Mouse (Mus musculus) liver, postnatal 0 days (tissue): Measurements from ENCODE around the gene Sfxn2. TPM values are rescaled to one million over a fixed set of nuclear protein-coding genes. Genes with fewer than 3 reads are reported as not detected.
A peak's percentile ranks its signal among the peaks of the same experiment; 100 is the strongest.

Source experiments
- ATAC-seq: fragments of 200-750 bp; cut with Nextera tagmentation; 2 replicates; pipeline ENCODE4 v1.8.0; 2017; ENCODE audit warnings: mild to moderate bottlenecking, moderate library complexity
- DNase-seq: peaks from one replicate; pipeline ENCODE4 v3.0.0-alpha.2; 2016
- H3K27ac ChIP-seq: fragments of 300-500 bp; sonication (generic); 2 replicates; pipeline ENCODE4 v1.5.1; 2014; ENCODE audit warnings: antibody characterized with exemption, moderate library complexity, mild to moderate bottlenecking, low read depth
- H3K27me3 ChIP-seq: fragments of 300-500 bp; sonication (generic); 2 replicates; pipeline ENCODE4 v1.6.1; 2014; ENCODE audit warnings: low read length, control low read depth, mixed read lengths; ENCODE audit not compliant: insufficient read depth
- H3K36me3 ChIP-seq: fragments of 300-500 bp; sonication (generic); replicated peaks from 2 replicates; pipeline ENCODE4 v1.6.1; 2014; ENCODE audit warnings: mild to moderate bottlenecking, control low read depth, low read length, moderate library complexity, mixed read lengths; ENCODE audit not compliant: insufficient read depth
- H3K4me1 ChIP-seq: fragments of 300-500 bp; sonication (generic); 2 replicates; pipeline ENCODE4 v1.6.1; 2014; ENCODE audit warnings: antibody characterized with exemption, mild to moderate bottlenecking, control low read depth; ENCODE audit not compliant: insufficient read depth
- H3K4me2 ChIP-seq: fragments of 300-500 bp; sonication (generic); 2 replicates; pipeline ENCODE4 v1.6.1; 2014; ENCODE audit warnings: low read depth, mild to moderate bottlenecking, low read length, moderate library complexity, mixed read lengths
- H3K4me3 ChIP-seq: fragments of 300-500 bp; sonication (generic); 2 replicates; pipeline ENCODE4 v1.5.1; 2014; ENCODE audit warnings: low read depth, low read length
- H3K9ac ChIP-seq: fragments of 300-500 bp; sonication (generic); replicated peaks from 2 replicates; pipeline ENCODE4 v1.6.1; 2014; ENCODE audit warnings: mild to moderate bottlenecking, moderate library complexity
- H3K9me3 ChIP-seq: fragments of 300-500 bp; sonication (generic); 2 replicates; pipeline ENCODE4 v1.6.1; 2016; ENCODE audit warnings: mild to moderate bottlenecking, control low read depth, low read length, mixed read lengths
- CTCF ChIP-seq: sonication (generic); IDR thresholded peaks from 2 replicates; pipeline ENCODE4 v1.5.1; 2016; ENCODE audit warnings: antibody characterized with exemption, low read depth
- EP300 ChIP-seq: IDR thresholded peaks from 2 replicates; pipeline ENCODE4 v1.6.1; 2016; ENCODE audit warnings: antibody characterized with exemption, low read depth, mild to moderate bottlenecking
- WGBS: fragments of 180-500 bp; shearing (Covaris S2); extraction: QIAGEN DNeasy Blood & Tissue Kit; methylation state at CpG from one replicate; pipeline ENCODE4 v1.1.7; 2014; ENCODE audit not compliant: insufficient replicate concordance; 5-methylcytosine and 5-hydroxymethylcytosine counted together
- polyA plus RNA-seq: library from polyadenylated mRNA; unstranded; fragments of >200 nt; fragmentation: Nextera tagmentation; extraction: Ambion mirVana; gene quantifications from 2 replicates; pipeline ENCODE4 v1.2.1, GENCODE M21; 2015

Sfxn2 gene
- polyA plus RNA-seq, 1 experiment from 2014 or later = 63.4 TPM

- DNase-seq = peak; percentile 66
- peak; percentile 70 for ATAC-seq
Observed at GRCm38 (mm10) chr19:46601491-46601890, 28.3 kb downstream of the Sfxn2 start.

GRCm38 (mm10) chr19:46602406-46602805 lies 29.2 kb downstream of the Sfxn2 start:
- no peaks in the 10 kb centered on the region for H3K9me3 ChIP-seq
- H3K27me3 ChIP-seq = no peaks in the 10 kb centered on the region
- H3K36me3 ChIP-seq = peaks cover 28% of the 10 kb centered on the region
- no peak for TF ChIP-seq CTCF
- no peak for TF ChIP-seq EP300
- peak overlapping the region; percentile 97 for H3K27ac ChIP-seq
- H3K4me2 ChIP-seq = peak overlapping the region; percentile 58; the same call in 1 of the 2 replicates
- no peak for ATAC-seq
- peak overlapping the region; percentile 11; the same call in 1 of the 2 replicates for H3K4me3 ChIP-seq
- peaks cover 32% of the 10 kb centered on the region for H3K4me1 ChIP-seq
- no peak for DNase-seq
- H3K9ac ChIP-seq = 0 out of 2 replicates have a peak overlapping the region, but pooled peaks have one; percentile 35
- WGBS = 61% methylated on average over 4 of the region's 4 CpGs

More at GRCm38 (mm10) chr19:46601491-46601890, 28.3 kb downstream of the Sfxn2 start:
- peaks cover 25% of the 10 kb centered on the region for H3K36me3 ChIP-seq
- 44% methylated on average over 14 of the region's 14 CpGs for WGBS
- peak overlapping the region; percentile 58 for H3K4me2 ChIP-seq
- H3K9me3 ChIP-seq = no peaks in the 10 kb centered on the region
- peaks cover 26% of the 10 kb centered on the region for H3K4me1 ChIP-seq
- TF ChIP-seq CTCF = no peak
- peak; percentile 82 for TF ChIP-seq EP300
- H3K9ac ChIP-seq = peak overlapping the region; percentile 57
- H3K27me3 ChIP-seq = no peaks in the 10 kb centered on the region
- peak overlapping the region; percentile 97 for H3K27ac ChIP-seq
- no peak overlapping the region for H3K4me3 ChIP-seq

GRCm38 (mm10) chr19:46606718-46607117 lies 33.6 kb downstream of the Sfxn2 start:
- H3K9ac ChIP-seq = no peak overlapping the region
- ATAC-seq = no peak
- TF ChIP-seq CTCF = no peak
- TF ChIP-seq EP300 = no peak
- peaks cover 37% of the 10 kb centered on the region for H3K4me1 ChIP-seq
- no peaks in the 10 kb centered on the region for H3K9me3 ChIP-seq
- peak overlapping the region; percentile 44; the same call in 1 of the 2 replicates for H3K27ac ChIP-seq
- 79% methylated on average over 13 of the region's 13 CpGs for WGBS
- peaks cover 47% of the 10 kb centered on the region for H3K36me3 ChIP-seq
- no peak for DNase-seq
- no peak overlapping the region for H3K4me3 ChIP-seq
- no peaks in the 10 kb centered on the region for H3K27me3 ChIP-seq
- no peak overlapping the region for H3K4me2 ChIP-seq

- H3K9me3 ChIP-seq = no peaks in the 10 kb centered on the region
- WGBS = 33% methylated on average over 7 of the region's 7 CpGs
- peaks cover 44% of the 10 kb centered on the region for H3K36me3 ChIP-seq
- ATAC-seq (no peak), DNase-seq (no peak)
- H3K4me1 ChIP-seq = peaks cover 36% of the 10 kb centered on the region
- no peak for TF ChIP-seq EP300
- peak; percentile 70 for TF ChIP-seq CTCF
- no peak overlapping the region for H3K4me3 ChIP-seq
- no peaks in the 10 kb centered on the region for H3K27me3 ChIP-seq
- H3K9ac ChIP-seq = no peak overlapping the region; the same call in 1 of the 2 replicates
- no peak overlapping the region for H3K4me2 ChIP-seq
- H3K27ac ChIP-seq = 0 out of 2 replicates have a peak overlapping the region, but pooled peaks have one; percentile 39
Observed at GRCm38 (mm10) chr19:46607424-46607823, 34.3 kb downstream of the Sfxn2 start.

GRCm38 (mm10) chr19:46608158-46608557 lies 35.0 kb downstream of the Sfxn2 start:
- Histone ChIP-seq H3K27ac (no peak overlapping the region), H3K36me3 (peaks cover 46% of the 10 kb centered on the region), H3K9me3 (no peaks in the 10 kb centered on the region), H3K27me3 (no peaks in the 10 kb centered on the region), H3K4me1 (peaks cover 28% of the 10 kb centered on the region), H3K9ac (no peak overlapping the region), H3K4me2 (no peak overlapping the region), H3K4me3 (no peak overlapping the region)
- no peak for ATAC-seq
- no peak for DNase-seq
- TF ChIP-seq EP300 (no peak), CTCF (no peak)
- WGBS = 92% methylated on average over 7 of the region's 7 CpGs

- Histone ChIP-seq H3K4me1 (peaks cover 48% of the 10 kb centered on the region), H3K9me3 (no peaks in the 10 kb centered on the region), H3K27me3 (no peaks in the 10 kb centered on the region), H3K9ac (no peak overlapping the region), H3K4me3 (no peak overlapping the region), H3K27ac (no peak overlapping the region), H3K36me3 (peaks cover 44% of the 10 kb centered on the region), H3K4me2 (no peak overlapping the region)
- 81% methylated on average over 11 of the region's 11 CpGs for WGBS
- DNase-seq (no peak), ATAC-seq (no peak)
- no peak for TF ChIP-seq CTCF
- no peak for TF ChIP-seq EP300
Observed at GRCm38 (mm10) chr19:46616378-46616777, 43.2 kb downstream of the Sfxn2 start.
